In genomic region chr1:121958942-121959341, GRCm38 (mm10) we compare ENCODE assay signal across 32 mouse cellular contexts.
"Had no signal": no experiment of that assay in that cellular context is flagged by ENCODE, and none has a peak within 500 bp of the region (broad histone marks: within the 10 kb centered on the region; RNA-seq: fewer than 3 reads in every experiment).

No protein-coding gene starts in this region.

- H3K9me3 ChIP-seq: heart, embryonic 10.5 days; heart, embryonic 12.5 days; heart, embryonic 15.5 days; hindbrain, embryonic 10.5 days; hindbrain, embryonic 12.5 days; hindbrain, embryonic 13.5 days; hindbrain, embryonic 15.5 days; intestine, embryonic 15.5 days; kidney, embryonic 15.5 days had no signal

- H3K4me1 ChIP-seq: heart, embryonic 10.5 days; heart, embryonic 12.5 days; heart, embryonic 13.5 days; heart, embryonic 15.5 days; hindbrain, embryonic 10.5 days; hindbrain, embryonic 12.5 days; hindbrain, embryonic 13.5 days; hindbrain, embryonic 15.5 days; intestine, embryonic 15.5 days; kidney, embryonic 15.5 days had no signal

- H3K9ac ChIP-seq: heart, embryonic 12.5 days; heart, embryonic 13.5 days; heart, embryonic 15.5 days; hindbrain, embryonic 12.5 days; hindbrain, embryonic 13.5 days; hindbrain, embryonic 14.5 days; hindbrain, embryonic 15.5 days; intestine, embryonic 15.5 days; kidney, embryonic 15.5 days had no signal

- DNase-seq: heart, postnatal 10 days; heart, postnatal 14 days; heart, postnatal 36 days; heart, postnatal 4 days; kidney, adult 18-20 months; kidney, adult 2 months; kidney, adult 8-10 months; kidney, adult 9 months; kidney, postnatal 14 days; kidney, postnatal 36 days; kidney, postnatal 4 days; layer of hippocampus, adult 9-11 months; layer of hippocampus, postnatal 36 days had no signal

- H3K36me3 ChIP-seq: heart, embryonic 10.5 days; heart, embryonic 12.5 days; heart, embryonic 13.5 days; heart, embryonic 15.5 days; hindbrain, embryonic 10.5 days; hindbrain, embryonic 12.5 days; hindbrain, embryonic 13.5 days; hindbrain, embryonic 15.5 days; intestine, embryonic 15.5 days; kidney, embryonic 15.5 days had no signal

- H3K27ac ChIP-seq: heart, embryonic 10.5 days; heart, embryonic 13.5 days; heart, embryonic 15.5 days; hindbrain, embryonic 10.5 days; hindbrain, embryonic 12.5 days; hindbrain, embryonic 13.5 days; hindbrain, embryonic 14.5 days; hindbrain, embryonic 15.5 days; hindbrain, postnatal 0 days; intestine, embryonic 15.5 days; kidney, embryonic 15.5 days; layer of hippocampus, adult 2 months; left cerebral cortex, adult 2 months had no signal

- ATAC-seq: hindbrain, embryonic 16.5 days; hindbrain, postnatal 0 days; inflammation-experienced regulatory T-cells, adult 6 months; intestine, embryonic 15.5 days; intestine, embryonic 16.5 days; intestine, postnatal 0 days had no signal

- H3K4me3 ChIP-seq: heart, embryonic 10.5 days; heart, embryonic 12.5 days; heart, embryonic 13.5 days; heart, embryonic 15.5 days; hindbrain, embryonic 10.5 days; hindbrain, embryonic 12.5 days; hindbrain, embryonic 13.5 days; hindbrain, embryonic 15.5 days; intestine, embryonic 15.5 days; kidney, embryonic 15.5 days; layer of hippocampus, adult 2 months; left cerebral cortex, adult 2 months had no signal

- H3K4me2 ChIP-seq: heart, embryonic 11.5 days; heart, embryonic 12.5 days; heart, embryonic 13.5 days; heart, embryonic 15.5 days; hindbrain, embryonic 12.5 days; hindbrain, embryonic 13.5 days; hindbrain, embryonic 14.5 days; hindbrain, embryonic 15.5 days; intestine, embryonic 15.5 days; kidney, embryonic 15.5 days had no signal

- H3K27me3 ChIP-seq: heart, embryonic 12.5 days; heart, embryonic 13.5 days; heart, embryonic 15.5 days; hindbrain, embryonic 12.5 days; hindbrain, embryonic 13.5 days; hindbrain, embryonic 15.5 days; intestine, embryonic 15.5 days; kidney, embryonic 15.5 days had no signal
